Mouse (Mus musculus): ENCODE measurements around the gene Pex14.
A peak's percentile ranks its signal among the peaks of the same experiment; 100 is the strongest.

DNA sequence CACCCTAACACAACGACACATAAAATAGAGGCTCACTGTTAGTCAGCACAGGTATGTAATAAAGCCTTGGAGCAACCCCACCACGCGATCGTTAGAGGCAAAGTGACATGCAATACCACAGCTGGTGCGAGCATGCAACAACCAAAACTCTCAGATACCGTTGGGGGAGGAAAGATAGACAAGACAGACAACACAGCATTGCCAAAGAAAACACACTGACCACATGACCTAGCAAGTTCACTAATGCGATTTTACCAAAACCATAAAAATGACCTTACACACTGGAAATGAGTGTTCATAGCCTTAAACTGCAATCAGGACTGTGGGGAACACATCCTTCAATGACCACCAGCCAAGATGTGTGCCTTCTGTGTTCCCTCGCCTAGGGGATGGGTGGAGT lies 8.3 kb downstream of the Pex14 start:
- TF ChIP-seq MYOG (IDR thresholded peaks at IDR 0.05; ENCODE audit: control insufficient read depth in 1 of 3, insufficient read depth in 1 of 3, insufficient read length in 2 of 3, low read depth in 2 of 3) (no peak), POLR2A (IDR thresholded peaks at IDR 0.05; ENCODE audit: insufficient read length, low read depth) (no peak), MYOD1 (IDR thresholded peaks at IDR 0.05; ENCODE audit: control insufficient read depth in 1 of 3, insufficient read length in 2 of 3, low read depth in 2 of 3) (no peak), CEBPB (IDR thresholded peaks at IDR 0.05; ENCODE audit: insufficient read depth, poor library complexity, severe bottlenecking) (no peak), USF1 (IDR thresholded peaks at IDR 0.05; ENCODE audit: low read depth) (peak; percentile 66), MAX (IDR thresholded peaks at IDR 0.05; ENCODE audit: low read depth) (no peak), E2F4 (IDR thresholded peaks at IDR 0.05; ENCODE audit: insufficient read depth) (no peak), TCF12 (IDR thresholded peaks at IDR 0.05; ENCODE audit: insufficient read depth, poor library complexity, severe bottlenecking) (no peak), REST (IDR thresholded peaks at IDR 0.05; ENCODE audit: insufficient read depth, insufficient read length) (no peak), POLR2AphosphoS2 (IDR thresholded peaks at IDR 0.05; ENCODE audit: insufficient read length, low read depth) (no peak), SRF (IDR thresholded peaks at IDR 0.05; ENCODE audit: control insufficient read depth, insufficient read length, low read depth) (no peak), TCF3 (IDR thresholded peaks at IDR 0.05; ENCODE audit: insufficient read length, low read depth) (no peak)
